ENCODE assay signal across 8 mouse cellular contexts in the genomic region with DNA sequence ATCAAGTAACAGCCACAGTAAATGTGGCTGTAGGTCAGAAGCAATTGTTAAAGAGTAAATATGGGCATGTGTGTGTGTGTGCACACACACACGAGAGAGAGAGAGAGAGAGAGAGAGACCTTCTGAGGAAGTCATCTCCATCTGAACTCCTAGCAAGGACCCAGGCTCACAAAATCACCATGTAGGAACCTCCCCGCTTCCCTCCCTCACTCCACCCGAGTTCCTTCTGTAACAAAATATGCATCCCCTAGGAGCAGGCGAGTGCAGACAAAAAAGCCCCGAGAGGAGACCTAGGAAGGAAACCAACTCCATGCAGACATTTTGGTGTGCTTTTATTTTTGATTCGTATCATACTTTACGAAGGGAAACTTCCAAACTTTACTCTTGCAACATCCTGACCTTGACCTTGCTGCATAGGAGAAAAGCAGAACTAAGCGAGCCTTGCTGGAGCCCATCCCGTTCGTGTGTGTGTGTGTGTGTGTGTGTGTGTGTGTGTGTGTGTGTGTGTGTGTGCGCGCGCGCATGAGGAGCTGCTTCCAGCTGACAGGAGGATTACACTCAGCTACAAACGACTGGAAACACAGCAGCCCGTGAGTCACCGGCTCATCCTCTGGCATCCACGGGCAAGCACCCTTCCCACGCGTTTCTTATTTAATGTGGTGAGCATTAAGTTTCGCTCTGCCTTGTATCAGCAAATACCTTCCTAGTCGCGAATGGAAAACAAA.
DNase-seq lines count a peak whose midpoint lies in the region; ATAC-seq lines count a peak whose summit lies in the region.

No protein-coding gene starts in this region.

- peak; percentile 57 for DNase-seq in urinary bladder, postnatal 14 days (ENCODE audit: low spot score)
- no peak for DNase-seq in urinary bladder, postnatal 10 days (ENCODE audit: low spot score)
- DNase-seq in kidney, postnatal 14 days: peak; percentile 49
- DNase-seq in testis, postnatal 10 days (ENCODE audit: low spot score): peak; percentile 81
- no peak for DNase-seq in thymus, postnatal 14 days
- DNase-seq in layer of hippocampus, adult 8-10 months (ENCODE audit: low spot score in 2 of 2): no peak

- ATAC-seq in erythroid progenitor cell, adult 5-6 weeks (replicated peaks; ENCODE audit: low FRiP score, poor library complexity, severe bottlenecking): 0 out of 2 replicates have a peak, but pooled peaks have one; percentile 6
- ATAC-seq in megakaryocyte, adult 5-6 weeks (ENCODE audit: poor library complexity, severe bottlenecking): peak; percentile 96

Comparison
In these comparisons a context has a peak if more than half of its experiments do, and no peak if none do; other contexts are left out.
1. DNase-seq: peak in urinary bladder, postnatal 14 days (single experiment), kidney, postnatal 14 days (single experiment) and testis, postnatal 10 days (single experiment); none in urinary bladder, postnatal 10 days (single experiment), thymus, postnatal 14 days (single experiment) and layer of hippocampus, adult 8-10 months (0 of 2).